Mouse (Mus musculus): ENCODE measurements around the gene Tmbim7.
"Not testable (repeated sequence)": the region's sequence is repeated elsewhere in the genome, so short reads cannot be mapped to it uniquely, and the experiment has no call there.

The Tmbim7 gene

DNA sequence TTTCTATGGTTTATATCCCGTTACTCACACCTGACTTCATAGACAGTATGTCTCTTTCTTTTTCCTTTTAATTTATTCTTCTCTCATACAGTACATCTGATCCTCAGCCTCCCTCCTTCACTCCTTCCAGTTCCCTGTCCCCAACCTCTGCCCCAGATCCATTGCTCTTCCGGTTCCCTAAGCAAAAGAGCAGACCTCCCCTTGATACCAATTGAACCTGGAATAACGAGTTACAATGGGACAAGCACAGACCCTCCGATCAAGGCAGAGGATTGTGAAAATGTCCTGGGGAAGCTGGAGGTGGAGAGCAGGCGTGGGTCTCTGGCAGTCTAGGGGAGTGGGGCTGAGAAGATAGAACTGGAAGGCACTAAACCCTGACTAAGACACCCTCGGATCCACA lies at the start of gene Tmbim7:
TSS of gene Tmbim7 (plus strand) at position 301 of the 400 bp plus-strand sequence.
- DNase-seq = no peak

DNA sequence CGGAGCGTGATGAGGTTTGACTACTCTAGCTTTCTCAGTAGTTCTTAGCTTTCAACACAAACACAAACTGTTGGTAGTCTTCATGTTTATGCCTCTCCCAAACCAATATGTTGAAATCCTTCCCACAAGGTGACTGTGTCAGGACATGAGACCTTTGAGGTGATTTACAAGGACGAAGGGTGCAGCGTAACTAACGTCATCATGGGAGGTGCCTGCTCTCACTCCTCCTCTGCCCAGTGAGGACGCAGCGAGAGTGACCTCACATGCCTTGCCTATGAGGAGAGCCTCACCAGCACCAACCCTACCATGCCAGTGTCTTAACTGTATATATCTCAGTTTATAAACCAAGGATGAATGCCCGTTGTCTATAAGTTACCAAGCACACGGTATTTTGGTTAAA lies 43.9 kb upstream of the Tmbim7 start:
- DNase-seq = no peak

DNA sequence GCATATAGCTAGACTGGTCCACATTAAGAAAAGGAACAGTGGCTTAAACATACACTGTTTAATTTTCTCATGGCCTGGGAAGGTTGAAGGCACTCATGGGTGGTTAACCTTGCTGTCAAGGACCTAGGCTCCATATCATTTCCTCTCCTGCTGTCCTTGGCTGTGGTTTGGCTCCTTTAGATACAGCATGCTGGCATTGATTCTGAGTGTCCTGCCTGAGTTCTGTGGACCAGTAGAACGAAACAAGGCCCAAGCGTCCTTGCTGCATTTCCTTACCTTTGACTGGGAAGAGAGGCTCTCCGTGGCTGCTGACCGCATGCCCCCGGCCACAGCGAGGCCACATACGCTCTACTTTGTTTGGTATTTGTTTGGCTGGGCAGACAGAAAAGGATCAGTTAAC lies 41.7 kb upstream of the Tmbim7 start:
- no peak for DNase-seq

DNA sequence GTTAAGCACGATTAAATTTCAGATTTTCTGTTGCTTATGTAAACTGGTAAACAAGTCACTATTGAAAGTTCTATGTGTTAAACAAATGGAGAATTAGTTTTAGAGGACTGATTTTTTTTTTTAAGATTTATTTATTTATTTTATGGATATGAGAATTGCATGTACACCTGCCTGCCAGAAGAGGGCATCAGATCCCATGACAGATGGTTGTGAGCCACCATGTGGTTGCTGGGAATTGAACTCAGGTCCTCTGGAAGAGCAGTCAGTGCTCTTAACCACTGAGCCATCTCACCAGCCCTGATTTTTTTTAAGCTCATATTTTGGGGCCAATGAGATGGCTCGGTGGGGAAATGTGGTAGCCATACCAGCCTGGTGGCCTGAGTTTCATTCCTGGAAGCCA lies 39.1 kb upstream of the Tmbim7 start:
- DNase-seq = not testable (repeated sequence)

DNA sequence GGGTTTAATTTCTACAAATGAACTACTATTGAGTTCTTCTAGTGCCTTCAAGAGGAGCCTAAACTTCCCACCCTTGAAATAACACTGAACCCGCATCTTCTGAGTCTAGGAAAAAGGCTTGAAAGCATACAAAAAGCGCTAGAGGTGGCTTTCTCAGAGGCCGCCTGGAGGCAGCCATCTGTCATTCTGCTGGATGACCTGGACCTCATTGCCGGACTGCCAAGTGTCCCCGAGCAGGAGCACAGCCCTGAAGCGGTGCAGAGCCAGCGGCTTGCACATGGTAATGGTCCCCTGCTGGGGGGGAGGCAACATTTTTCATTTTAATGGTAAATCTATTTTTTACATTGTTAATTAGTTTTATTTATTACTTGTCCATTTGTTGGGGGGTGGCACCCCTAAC lies 30.5 kb upstream of the Tmbim7 start:
- no peak for DNase-seq

DNA sequence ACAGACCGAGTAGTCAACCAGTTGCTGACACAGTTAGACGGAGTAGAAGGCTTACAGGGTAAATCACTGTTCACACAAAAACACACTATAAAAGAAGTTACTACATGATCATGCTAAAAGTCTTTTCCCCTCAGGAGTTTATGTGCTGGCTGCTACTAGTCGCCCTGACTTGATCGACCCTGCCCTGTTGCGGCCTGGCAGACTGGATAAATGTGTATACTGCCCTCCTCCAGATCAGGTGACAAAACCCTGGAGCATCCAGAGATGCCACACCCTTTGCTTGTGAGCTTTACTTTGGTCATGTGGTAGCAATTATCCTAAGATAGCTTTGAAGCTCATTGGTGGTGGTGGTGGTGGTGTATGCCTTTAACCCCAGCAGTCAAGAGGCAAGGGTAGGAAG lies 20.9 kb upstream of the Tmbim7 start:
- no peak for DNase-seq

DNA sequence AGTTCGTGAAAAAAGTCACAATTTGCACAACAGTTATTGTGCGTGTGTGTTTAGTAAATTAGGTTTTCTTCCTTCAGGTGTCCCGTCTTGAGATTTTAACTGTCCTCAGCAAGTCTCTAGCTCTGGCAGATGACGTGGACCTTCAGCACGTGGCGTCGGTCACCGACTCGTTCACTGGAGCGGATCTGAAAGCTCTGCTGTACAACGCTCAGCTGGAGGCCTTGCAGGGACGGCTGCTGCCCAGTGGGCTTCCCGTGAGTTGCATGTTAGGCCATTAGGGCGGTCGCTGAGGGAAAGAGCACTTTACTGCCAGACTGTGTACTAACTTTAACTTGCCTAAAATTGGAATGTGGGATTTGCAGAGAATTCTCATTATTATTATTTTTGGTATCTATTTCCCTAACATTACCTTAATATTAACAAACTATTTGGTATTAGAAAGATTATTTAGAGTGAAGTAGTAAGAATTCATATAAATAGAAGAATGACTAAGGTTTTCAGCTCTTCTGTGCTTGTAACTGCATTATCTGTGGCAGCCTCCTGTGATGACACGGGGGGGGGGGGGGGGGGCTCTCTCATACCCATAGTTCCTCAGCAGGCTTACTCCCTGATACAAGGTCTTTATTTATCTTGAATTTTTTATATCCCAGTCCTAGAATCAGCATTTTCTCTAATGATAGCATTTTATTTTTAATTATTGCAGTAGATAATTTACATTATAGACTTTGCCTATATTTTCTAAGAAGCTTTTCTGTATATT lies 19.3 kb upstream of the Tmbim7 start:
- DNase-seq = no peak

DNA sequence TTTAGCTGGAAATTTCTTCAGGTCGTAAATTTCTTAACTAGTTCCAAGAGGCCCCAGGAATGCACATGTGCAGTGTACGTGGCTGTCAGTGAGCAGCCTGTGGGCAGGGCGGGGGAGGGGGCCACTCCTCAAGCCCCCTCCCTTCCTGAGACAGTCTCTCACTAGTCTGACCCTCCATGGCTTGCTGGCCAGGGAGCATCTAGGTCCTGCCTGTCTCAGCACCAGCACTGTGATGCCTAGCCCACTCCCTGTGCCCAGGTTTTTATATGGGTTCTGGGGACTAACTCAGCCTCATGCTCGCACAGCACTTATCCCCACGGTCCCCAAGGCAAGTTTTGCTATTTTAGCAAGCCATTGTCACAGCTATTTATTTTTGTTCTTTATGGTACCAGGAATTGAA lies 18.7 kb upstream of the Tmbim7 start:
- DNase-seq = no peak

DNA sequence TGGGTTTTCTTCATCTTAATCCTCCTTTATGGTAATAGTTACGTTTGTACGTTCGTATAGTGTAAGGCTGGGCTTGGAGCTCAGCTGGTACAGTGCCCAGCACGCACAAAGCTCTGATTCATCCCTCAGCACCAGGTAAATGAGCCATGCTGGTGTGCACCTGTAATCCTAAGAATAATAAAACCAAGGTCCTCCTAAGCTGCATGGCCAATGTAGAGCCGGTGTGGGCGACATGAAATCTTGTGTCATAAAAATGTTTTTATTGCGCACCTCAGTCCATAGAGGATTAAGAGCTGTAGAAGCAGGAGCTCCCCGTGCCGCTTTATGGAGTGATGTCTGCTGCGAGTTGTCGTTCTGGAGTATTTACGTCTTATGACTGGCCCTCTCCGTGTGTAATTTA lies 17.7 kb upstream of the Tmbim7 start:
- no peak for DNase-seq

DNA sequence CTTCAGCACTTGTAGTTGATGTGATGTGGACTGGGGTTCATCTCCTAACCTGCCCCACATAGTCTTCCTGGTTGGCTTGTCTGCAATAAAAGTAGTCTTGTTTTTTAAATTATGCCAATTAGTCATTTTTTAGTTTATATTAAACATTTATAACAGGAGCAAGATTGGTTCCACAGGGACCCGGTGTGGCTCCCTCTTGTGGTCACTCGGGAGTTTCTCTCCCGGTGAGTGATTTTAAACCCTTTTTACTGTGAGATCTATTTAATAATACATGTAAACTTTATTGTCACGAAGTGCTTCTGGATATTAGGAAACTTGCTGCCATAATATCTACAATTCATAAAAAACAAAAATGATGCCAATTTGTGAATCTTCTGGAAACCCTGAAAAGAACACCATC lies 17.0 kb upstream of the Tmbim7 start:
- no peak for DNase-seq

DNA sequence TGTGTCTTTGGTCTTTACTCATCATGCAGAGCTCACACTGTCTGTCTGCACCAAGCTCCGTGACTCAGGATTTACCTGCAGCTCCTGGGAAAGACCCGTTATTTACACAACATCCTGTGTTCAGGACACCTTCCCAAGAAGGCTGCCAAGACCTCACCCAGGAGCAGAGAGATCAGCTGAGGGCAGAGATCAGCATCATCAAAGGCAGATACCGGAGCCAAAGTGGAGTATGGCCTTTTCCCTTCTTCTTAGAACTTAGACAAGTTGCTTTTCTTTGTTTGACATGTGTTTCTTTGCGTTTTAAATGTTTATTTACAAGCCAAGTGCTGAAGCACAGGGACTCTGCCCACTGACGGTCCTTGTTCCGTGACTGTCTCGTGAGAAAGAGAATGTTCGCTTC lies 15.7 kb upstream of the Tmbim7 start:
- DNase-seq = no peak

DNA sequence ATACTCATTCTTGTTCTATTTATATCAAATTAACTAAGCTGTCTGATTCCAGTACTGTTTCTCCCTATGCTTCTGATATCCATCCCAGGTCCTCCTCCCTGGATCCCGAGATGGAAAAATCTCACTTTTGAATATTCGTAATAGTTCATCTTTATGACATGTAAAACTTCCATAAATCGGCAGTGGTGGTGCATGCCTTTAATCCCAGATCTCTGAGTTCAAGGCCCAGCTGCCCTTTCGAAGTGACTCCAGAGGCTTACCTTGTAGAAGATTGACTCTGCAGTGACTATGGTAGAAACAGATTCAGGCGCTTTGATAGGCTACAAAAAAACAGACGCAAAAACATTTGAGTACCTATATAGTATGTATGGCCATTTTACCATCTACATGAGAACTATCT lies 6.4 kb upstream of the Tmbim7 start:
- no peak for DNase-seq

DNA sequence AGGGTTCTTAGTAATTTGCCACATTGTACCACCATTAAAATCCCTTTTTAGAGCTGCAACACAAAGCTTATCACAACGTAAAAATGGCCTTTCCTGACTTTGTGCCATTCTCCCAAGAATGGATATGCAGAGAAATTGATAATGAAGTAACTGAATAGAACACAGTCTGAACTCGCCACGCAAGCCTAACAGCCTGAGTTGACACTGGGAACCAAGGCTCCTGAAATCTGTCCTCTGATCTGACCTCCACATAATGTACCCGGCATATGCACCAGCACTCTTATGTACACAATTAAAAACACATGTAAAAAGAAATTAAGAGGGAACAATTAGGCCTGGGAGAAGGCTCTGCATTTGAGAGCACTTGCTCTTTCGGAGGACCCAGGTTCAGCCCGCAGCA lies 5.7 kb upstream of the Tmbim7 start:
- DNase-seq = no peak

DNA sequence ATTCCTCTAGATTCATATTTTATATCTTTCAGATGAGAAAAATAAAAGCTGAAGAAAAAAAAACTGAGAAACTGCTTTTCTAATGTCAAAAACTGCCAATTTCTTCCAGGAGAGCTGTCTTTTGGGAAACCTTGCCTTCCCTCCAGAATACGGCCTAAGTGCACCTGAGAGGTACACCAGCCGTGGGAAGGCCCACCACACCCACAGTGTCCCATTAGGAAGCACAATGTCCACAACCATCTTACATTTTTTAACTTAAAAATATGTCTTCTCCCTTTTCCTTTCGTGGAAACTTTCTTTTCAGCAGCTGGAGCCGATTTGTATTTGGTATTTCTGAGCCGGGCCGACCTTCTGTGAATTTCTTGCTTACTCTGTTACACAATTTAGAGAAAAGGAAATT lies 4.4 kb upstream of the Tmbim7 start:
- DNase-seq = no peak

DNA sequence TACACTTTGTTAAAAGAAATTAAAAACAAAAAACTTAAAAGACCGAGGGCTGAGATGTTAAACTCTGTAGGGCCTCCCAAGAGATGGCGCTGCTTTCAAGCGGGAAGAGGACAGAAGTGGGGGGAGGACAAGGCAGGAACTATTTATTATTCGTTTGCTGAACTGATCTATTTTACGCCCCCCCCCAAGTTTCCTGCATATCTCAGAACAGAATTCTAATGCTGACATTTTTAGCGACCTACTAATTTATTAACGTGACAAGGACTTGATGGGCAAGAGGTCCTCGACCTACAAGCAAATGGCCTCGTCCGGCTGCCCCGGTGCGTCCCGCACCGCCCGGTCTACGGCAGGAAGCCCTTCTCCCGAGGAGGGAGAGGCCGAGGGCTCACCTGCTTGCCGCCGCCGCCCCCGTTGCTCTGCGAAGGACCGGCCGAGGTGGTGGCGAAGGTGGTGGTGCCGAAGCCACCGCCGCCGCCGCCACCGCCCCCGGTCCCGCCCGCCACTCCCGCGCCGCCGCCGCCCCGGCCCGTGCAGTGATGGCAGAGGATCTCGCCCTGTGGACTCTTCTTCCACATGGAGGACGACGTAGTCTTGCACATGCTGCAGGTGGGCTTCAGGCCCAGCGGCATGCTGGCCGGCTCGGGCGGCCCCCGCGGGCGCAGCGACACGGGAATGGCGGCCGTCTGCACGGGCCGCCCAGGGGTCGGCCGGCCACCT lies 3.8 kb upstream of the Tmbim7 start:
- peak; percentile 37 for DNase-seq

DNA sequence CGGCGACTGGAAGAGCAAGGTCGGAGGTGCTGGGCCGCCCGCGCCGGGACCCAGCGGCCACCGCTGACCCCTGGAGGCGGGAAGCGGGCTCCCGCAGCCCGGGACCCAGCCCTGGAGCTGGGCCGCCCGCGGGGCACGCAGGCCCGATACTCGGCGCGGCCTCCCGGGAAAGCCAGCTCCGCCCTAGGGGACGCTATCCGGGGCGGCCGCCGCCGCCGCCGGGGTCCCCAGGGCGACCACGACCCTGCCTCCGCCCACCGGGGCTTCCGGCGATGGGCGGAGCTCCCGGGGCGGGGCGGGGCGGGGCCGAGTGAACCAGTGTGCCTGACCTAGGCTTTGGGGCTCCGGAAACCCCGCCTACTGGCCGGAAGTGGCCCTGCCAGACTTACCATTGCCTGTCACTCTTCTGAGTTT lies 3.3 kb upstream of the Tmbim7 start:
- peak; percentile 94 for DNase-seq

DNA sequence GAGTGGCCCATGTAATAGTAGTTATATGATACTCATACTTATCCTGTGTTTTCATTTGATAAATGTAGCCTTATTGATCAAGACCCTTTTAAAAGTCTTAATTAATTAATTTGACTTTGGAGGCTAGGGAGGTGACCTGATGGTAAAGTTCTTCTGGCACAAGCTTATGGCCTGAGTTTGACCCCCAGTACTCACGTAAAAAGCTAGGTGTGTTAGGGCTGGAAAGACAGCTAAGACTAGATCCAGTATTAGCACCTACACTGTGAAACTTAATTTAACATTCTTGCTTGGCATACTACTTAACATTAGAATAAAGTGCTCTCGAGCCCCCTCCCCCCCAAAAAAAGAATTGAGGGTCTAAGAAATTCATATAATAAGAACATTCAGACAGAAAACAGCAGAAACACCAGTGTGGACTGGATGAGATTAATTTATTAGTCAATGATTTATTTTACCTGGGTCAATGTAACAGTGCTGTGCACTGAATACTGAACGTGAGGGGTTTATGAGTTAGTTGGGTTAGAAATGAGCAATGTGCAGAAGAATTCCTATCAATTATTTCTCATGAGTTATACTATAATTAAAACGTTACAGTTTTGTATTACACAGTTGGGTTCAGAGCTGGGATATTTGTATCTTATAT lies 2.7 kb upstream of the Tmbim7 start:
- no peak for DNase-seq

DNA sequence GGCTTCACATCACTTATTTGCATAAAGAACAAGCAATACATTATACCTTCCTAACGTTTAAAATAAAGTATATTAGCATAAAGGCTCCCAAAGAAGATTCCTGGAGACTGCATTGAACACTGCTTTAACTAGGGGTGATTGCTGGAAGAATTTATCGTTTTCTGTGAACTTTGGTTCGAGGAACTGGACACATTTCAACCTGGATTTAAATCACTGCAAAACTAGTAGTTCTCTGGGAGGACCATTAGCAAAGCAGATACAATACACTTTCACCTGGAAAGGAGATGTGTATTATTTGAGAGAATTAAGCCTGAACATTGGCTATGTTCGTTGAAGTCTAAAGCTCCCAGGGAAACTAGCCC lies 2.2 kb upstream of the Tmbim7 start:
- DNase-seq = no peak

DNA sequence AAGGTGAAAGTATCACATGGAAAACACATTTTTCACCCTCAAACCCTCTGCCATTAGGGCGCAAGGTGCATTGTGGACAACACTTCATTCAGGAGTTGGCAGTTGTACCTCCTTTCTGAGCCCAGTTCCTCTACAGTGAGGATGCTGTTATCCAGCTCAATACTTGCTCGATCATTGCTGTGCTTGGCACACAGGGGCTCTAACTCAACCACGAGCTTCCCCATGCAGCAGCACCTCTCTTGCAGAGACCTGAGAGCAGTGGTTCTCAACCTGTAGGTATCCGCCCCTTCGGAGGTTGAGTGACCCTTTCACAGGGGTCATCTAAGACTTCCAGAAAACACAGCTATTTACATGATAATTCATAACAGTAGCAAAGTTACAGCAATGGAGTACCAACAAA lies 640 bp downstream of the Tmbim7 start:
- DNase-seq = no peak

DNA sequence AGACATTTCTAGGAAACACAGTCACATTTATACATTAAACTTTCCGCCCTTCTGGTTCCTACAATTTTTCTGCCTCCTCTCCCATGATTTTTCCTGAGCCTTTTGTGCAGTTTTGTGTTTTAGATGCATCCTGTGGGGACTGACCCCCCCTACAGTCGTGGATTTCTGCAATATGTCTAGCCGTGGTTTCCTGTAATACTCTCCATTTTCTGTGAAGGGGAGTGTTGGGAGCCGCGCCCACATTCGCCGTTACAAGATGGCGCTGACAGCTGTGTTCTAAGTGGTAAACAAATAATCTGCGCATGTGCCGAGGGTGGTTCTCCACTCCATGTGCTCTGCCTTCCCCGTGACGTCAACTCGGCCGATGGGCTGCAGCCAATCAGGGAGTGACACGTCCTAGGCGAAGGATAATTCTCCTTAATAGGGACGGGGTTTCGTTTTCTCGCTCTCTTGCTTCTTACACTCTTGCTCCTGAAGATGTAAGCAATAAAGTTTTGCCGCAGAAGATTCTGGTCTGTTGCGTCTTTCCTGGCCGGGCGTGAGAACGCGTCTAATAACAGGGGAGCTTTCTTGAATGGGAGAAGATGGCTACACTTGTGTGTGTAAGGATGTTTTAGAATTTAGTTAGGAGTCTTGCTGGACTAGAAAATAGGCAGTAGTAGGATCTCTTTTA lies 2.1 kb downstream of the Tmbim7 start:
- not testable (repeated sequence) for DNase-seq

DNA sequence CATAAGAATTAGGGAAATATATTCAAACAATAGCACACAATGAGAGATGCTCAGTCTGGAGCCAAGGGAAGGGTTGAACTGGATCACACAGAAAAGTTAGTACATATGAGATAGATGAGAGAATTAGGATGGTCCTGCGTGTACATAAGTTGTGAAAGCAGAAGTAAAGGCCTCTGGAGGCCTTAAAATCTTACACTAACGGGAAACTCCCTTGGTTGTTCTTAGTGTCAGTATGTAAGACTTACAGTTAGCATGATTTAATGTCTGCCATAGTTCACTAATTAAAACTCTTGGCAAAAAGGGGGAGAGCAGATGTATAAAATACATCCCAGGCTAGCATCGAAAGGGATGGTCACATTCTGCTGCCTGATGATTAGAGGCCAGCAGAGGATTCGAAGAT lies 2.8 kb downstream of the Tmbim7 start:
- DNase-seq = no peak

DNA sequence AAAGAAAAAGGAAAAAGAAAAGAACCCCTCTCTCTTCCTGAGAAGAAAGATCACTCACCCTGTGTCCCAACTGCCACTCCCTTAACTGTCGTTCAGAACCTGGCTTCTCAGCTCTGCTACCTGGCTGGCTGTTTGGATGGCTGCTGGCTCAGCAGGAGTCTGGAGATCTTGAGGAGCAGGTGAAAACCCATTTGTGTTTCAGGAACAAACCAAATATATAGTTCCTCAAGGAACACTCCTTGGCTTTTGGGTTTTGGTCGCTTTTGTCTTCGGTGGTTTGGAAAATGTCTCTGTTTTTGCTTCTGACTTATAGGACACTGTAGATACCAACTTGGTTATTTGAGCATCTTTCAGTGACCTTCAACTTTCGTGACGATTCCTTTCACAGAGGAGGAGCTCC lies 6.1 kb downstream of the Tmbim7 start, which contains the start of gene Gatad1:
TSS of gene Gatad1 (minus strand) at position 101 of the 400 bp plus-strand sequence.
- no peak for DNase-seq

DNA sequence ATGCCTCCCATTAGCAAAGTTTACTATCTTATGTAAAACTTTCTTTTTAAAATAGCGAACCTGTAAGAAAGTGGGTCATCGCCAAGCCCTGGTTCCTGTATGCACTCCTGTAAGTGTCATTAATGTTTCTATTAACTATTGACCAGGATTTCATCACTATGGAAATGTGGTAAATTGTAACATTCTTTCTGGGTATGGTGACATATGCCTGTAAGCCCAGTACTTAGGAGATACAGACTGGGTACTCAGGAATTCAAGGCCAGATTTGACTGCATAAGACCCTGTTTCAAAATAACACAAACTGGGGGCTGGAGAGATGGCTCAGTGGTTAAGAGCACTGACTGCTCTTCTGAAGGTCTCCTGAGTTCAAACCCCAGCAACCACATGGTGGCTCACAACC lies 14.2 kb downstream of the Tmbim7 start:
- DNase-seq = no peak

DNA sequence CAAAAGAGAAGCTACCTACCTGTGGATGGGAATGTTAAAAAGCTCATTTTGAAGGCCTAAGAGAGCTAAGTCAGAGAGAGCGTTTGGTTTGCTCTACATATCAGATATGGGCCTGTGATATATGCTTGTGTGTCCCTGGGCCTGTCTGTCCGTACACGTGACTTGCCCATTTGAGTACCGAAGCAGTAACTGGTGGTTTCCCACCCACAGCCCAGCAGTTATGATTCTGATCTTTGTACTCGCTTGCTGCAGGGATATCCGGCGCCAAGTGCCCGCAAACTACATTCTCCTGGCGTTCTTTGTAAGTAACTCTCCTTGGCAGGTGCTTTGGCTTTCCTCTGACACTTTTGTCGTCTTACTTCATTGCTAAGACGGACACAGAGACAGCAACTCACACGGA lies 15.6 kb downstream of the Tmbim7 start:
- no peak for DNase-seq

All from kidney, adult 11 months (tissue).